Mouse (Mus musculus) layer of hippocampus, adult 2 months (tissue): ENCODE data around the gene Dner. TPM values are rescaled to one million over a fixed set of nuclear protein-coding genes. Genes with fewer than 3 reads are reported as not detected.

Experiments used
- DNase-seq, 2 experiments: peaks; one replicate each; pipeline ENCODE4 v3.0.0; 2022; ENCODE audit warnings: low spot score in 2 of 2
- H3K27ac ChIP-seq: fragments of 200-600 bp; 2 replicates; pipeline ENCODE4 v1.8.1; 2022
- H3K4me3 ChIP-seq: fragments of 200-600 bp; 2 replicates; pipeline ENCODE4 v1.8.1; 2022; ENCODE audit warnings: mild to moderate bottlenecking
- CTCF ChIP-seq: fragments of 200-600 bp; conservative IDR thresholded peaks from 2 replicates; pipeline ENCODE4 v1.8.1; 2022; ENCODE audit warnings: antibody characterized with exemption, mild to moderate bottlenecking, moderate library complexity
- total RNA-seq, 2 experiments: library from RNA; stranded (reverse); gene quantifications; 2 replicates each; pipeline ENCODE4 v1.2.3; 2021

Dner gene
- total RNA-seq, 2 experiments from 2014 or later: 112 to 113 TPM

DNA sequence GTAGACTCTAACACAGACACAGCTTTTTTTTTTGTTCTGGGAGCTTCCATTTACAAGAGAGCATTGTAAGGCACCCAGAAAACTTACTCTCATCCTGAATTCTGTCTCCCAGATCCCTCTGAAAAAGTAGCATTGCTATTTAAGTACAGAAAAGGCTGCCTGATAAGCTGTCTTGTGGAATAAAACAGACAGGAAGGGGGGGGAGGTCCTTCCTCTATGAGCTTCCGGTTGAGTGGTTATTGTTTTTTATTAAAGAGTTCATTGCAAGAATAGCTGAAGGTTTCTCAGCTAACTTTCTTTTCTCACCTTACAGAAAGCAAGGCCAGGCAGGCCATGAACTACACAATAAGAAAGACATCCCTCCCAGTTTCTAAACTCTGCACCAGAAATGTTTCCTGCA, 77.9 kb downstream of the Dner start:
- no peak overlapping the region for H3K4me3 ChIP-seq
- no peak for DNase-seq
- TF ChIP-seq CTCF: no peak
- no peak overlapping the region for H3K27ac ChIP-seq

DNA sequence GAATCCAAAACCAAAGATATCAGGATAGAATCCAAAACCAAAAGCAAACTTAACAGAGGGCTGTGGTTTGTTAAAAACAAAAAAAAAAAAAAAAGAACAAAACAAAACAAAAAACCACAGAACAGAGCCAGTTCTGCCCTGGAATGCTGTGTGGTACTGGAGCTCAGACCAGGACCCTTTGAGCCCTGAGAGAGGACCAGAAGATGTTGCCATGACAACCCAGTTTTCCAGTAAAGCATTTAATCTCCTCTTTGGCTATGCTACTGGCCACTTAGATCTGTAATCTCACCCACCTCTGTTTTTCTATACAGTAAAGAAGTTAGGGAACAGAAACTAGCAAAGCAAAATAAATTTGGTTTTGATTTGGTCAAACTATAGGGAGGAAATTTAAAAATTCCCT, 79.9 kb downstream of the Dner start:
- Histone ChIP-seq H3K27ac (no peak overlapping the region), H3K4me3 (no peak overlapping the region)
- no peak for TF ChIP-seq CTCF
- DNase-seq: no peak

DNA sequence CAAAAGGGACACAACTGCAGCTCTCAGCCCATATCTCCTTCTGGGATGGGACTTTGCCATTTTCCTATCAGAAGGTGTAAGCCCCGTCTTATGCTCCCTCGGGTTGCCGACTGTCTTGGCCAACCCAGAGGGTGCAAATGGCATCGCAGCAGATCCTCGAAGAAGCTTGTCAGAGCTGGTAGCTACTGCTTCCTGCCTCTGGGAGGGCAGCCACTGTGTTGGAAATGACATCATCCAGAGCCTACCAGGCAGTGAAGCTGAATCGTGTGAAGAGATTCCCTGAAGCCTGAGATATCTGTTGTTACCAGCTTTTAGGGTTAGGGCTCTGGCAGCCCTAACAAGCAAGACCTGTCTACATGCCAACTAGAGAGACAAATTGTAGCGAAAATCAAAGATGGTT, 81.4 kb downstream of the Dner start:
- no peak overlapping the region for H3K4me3 ChIP-seq
- no peak overlapping the region for H3K27ac ChIP-seq
- DNase-seq: no peak
- TF ChIP-seq CTCF: no peak

DNA sequence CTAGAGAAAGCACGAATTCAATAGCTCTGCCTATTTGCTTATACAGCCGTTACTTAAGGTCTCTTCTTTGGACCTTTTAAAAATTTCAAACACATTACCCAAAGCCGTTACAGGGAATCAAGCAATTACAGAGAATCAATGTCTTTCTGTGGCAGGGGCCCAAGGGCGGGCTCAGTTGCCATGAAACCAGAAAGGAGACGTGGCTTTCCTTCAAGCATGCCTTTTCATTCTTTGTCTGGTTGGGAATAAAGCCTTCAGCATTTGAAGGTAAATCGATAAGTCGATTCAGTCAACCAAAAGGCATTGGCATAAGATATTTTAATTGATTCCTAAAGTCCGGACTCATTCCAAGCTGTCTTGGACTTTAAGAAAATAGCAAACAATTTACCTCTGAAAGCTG, 82.9 kb downstream of the Dner start:
- TF ChIP-seq CTCF: no peak
- DNase-seq: no peak
- Histone ChIP-seq H3K27ac (no peak overlapping the region), H3K4me3 (no peak overlapping the region)

DNA sequence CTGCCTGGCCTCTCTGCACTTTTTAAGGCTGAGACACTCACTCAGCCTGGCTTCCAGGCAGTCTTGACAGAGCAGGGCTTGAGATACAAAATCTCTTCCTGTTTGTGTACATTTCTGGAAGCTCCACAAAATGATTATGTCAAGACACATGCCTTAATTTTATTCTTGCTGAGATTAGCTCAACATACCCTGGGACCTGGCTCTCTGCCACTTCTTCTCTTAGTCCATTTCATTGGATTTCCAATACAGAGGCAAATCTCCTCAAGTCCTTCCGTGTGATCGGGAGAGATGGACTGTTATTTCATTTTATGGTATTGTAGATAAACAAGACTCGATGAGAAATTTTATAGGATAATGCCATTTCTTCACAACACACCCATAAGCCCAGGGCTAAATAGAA, 84.7 kb downstream of the Dner start:
- no peak for DNase-seq
- Histone ChIP-seq H3K27ac (no peak overlapping the region), H3K4me3 (no peak overlapping the region)
- TF ChIP-seq CTCF: no peak

DNA sequence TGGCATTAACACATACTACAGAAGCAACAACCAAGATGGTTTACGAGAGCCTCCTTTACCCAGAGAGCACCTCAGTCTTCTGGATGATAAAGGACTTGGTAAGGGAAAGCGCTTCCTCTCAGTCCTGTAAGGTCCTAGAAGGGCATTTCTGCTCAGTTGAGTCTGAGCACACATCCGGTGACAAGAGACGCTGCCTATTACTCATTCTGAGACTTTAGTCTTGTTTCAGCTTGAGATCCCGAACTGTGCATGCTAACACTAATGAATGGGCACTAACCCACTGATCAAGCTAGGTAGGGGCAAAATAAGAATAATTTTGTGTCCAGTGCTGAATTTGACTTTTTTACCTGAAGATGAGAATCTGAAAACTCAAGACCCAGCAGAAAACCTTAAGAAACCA, 97.0 kb downstream of the Dner start:
- Histone ChIP-seq H3K27ac (no peak overlapping the region), H3K4me3 (no peak overlapping the region)
- no peak for TF ChIP-seq CTCF
- DNase-seq: no peak

DNA sequence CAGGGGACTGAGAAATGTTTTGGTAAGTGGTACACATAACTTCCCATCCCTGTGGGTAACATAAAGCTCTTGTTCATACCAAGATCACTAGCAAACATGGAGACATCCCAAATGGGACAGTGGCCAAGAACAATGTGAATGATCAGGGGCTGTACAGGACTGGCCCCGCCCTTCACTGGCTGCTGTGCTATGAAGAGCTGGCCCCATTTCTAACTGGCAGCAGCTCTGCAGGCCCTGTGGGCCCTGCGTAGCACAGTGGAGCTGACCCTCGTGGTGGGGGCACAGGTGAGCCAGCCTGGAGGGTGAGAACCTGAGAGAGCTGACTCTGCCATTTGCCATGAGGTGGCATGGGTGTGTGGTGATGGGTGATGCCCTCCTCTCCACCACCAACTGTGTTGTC, 100.0 kb downstream of the Dner start:
- no peak for DNase-seq
- Histone ChIP-seq H3K27ac (no peak overlapping the region), H3K4me3 (no peak overlapping the region)
- TF ChIP-seq CTCF: no peak

DNA sequence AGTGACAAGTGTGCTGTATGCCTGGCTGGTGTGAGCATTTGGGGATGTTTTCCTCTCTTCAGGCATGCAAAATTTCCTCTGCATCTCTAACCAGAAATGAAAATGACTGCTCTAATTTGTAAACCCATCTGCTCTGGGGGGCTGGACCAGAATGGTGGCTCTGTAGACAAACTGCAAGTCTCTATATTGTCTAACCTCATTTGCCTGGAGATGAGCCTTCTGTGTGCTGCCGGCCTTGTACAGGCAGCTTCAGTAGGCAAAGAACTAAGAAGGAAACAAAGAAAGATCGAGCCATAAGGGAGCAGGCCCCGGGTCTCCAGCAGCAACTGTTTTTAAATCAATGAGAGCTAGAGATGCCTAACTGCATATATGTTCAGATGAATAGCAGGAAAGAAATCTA, 103.6 kb downstream of the Dner start:
- TF ChIP-seq CTCF: no peak
- DNase-seq: no peak
- H3K27ac ChIP-seq: no peak overlapping the region

DNA sequence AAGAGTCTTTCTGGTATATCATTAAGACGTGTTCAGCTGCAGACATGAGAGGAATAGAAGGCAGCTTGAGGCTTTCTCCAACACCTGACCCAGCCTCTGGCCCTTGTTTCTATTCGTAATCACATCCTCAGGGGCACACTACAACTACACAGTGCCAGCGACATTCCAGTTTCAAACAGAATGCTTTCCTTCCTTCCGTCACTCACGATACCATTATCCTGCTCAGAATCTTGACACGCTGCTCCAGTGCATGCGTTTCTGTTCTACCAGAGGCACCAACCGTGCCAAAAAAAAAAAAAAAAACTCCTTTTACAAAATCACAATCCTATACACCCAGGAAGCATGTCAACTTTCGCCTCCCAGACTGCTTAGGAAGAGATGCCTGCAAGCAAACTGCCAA, 105.5 kb downstream of the Dner start:
- Histone ChIP-seq H3K27ac (no peak overlapping the region), H3K4me3 (no peak overlapping the region)
- no peak for DNase-seq
- no peak for TF ChIP-seq CTCF

More for the DNA sequence above, 103.6 kb downstream of the Dner start:
- no peak overlapping the region for H3K4me3 ChIP-seq

DNA sequence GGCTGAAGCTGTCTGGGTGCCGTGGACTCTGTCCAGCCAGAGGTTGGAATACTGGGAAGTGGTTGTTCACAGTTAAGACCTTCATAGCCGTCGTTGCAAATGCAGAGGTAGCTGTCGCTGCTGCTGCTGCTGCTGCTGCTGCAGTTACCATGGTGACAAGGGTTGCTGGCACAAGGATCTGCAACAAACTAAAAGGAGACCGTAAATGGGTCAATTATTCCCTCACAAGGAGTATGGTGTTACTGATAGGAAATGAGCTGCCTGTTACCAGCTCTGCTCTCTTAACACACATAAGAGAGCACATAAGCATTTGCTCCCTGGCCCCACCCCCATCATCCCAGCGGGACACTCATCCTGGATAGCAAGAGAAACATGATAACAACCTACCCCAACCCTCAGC, 110.6 kb downstream of the Dner start:
- H3K4me3 ChIP-seq: no peak overlapping the region; the same call in 1 of the 2 replicates
- DNase-seq: no peak
- peak overlapping the region; percentile 51 for H3K27ac ChIP-seq
- TF ChIP-seq CTCF: no peak

DNA sequence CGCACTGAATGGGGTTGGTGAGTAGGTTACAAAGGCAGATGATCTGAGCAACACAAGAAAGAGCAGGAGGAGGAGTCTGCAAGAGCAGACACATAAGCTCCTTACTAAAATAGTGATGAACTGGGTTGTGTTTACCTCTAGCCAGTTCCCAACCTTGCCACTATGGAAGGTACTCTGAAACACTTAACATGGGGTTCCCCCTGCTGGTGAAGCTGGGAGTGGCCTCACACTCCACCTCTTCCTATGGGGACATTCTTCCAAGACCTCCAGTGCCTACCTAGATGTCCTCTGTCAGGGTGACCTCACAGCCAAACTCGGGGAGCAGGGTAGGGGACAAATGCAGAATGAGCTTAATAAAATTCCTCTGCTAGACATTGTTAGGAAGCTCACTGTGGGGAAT, 114.2 kb downstream of the Dner start:
- H3K27ac ChIP-seq: no peak overlapping the region
- no peak overlapping the region for H3K4me3 ChIP-seq
- peak; percentile 93 for TF ChIP-seq CTCF
- DNase-seq: peak; percentile 54 to 78

DNA sequence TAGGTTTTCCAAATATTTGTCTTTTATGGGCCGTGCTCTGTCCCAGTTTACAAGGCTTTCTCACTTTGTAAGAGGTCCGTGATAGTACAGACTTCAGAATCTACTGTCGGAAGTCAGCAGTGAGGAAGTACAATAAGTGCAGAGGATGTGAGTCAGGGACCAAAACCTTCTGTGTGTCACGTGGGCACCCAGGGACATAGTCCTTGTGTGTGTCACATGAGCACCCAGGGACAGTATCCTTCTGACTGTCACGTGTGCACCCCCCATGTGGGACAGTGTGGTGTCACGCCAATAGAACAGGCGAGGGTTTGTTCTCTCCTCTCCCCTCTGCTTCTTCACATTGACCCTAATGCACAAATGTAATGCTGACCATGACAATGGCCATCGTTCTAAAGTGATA, 134.2 kb downstream of the Dner start:
- DNase-seq: no peak
- Histone ChIP-seq H3K27ac (peak overlapping the region; percentile 43; the same call in 1 of the 2 replicates), H3K4me3 (no peak overlapping the region)
- TF ChIP-seq CTCF: no peak

DNA sequence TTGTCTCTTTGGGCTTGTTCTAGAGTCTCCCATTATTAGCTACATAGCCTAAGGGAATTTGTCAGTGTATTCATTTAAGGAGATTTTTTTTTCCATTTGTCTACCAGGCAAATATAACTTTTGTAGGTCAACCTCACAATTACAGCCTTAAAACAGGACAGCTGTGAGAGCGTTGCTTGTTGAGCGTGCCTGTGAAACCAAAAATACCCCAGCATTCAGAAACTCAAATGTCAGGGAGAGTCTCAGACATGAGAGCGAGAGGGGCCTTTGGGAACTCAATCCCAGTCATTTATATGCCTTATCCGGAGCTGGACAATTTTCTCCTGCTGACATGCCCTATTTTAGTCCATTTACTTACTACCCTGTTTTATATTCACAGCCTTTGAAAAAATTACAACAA, 134.6 kb downstream of the Dner start:
- Histone ChIP-seq H3K27ac (peak overlapping the region; percentile 43; the same call in 1 of the 2 replicates), H3K4me3 (no peak overlapping the region)
- no peak for TF ChIP-seq CTCF
- no peak for DNase-seq

DNA sequence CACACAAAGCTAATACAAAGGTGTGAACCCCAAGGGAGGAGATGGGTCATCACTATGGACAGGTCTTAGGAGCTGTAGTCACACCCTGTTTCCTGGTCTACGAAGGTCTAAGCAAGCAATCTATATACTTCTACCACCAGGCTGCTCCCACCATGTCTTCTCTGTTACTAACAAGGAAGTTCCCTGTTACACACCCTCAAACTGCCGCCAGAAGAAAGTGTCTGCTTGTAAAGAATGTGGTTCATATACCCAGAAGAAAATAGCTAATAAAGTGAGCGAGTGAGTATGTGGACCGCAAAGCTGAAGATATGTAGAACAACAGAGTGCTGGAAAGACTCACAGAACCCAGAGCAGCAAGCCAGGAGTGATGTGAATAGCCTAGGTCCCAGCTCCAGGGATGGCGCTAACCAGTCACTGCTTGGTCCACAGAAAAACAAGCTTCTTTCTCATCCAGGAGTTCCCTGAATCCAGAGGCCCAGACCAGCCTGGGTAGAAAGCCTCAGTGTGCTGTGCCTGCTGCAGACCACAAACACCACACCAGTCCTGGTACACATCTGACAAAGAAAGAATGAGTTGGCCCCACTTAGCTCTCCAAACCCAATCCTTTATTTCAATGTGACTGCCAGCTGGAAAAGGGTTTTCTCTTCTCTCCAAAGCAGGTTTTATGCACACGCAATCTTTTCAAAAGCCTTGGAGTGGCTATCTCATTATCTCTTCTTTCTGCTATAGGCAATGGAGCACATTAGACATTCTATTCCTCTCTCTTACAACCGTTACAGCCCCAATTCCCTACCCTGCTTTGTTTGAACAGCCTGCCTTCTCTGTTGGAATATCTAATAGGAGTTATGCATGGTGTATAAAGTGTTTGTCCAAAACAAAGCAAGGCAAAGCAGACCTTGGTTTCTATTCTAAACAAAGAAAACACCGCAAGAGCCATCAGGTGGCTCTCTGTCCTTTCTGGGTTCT, 139.2 kb downstream of the Dner start:
- DNase-seq: no peak
- no peak for TF ChIP-seq CTCF
- peak overlapping the region; percentile 28; the same call in 1 of the 2 replicates for H3K27ac ChIP-seq
- no peak overlapping the region for H3K4me3 ChIP-seq
